Mouse (Mus musculus) MEL (cell line): ENCODE results near the gene Tanc1. TPM values are rescaled to one million over a fixed set of nuclear protein-coding genes. Genes with fewer than 3 reads are reported as not detected.

Experiments used
- DNase-seq: peaks from one replicate; pipeline ENCODE4 v3.0.0; 2011; ENCODE audit warnings: low read depth, low spot score
- H3K27ac ChIP-seq: 2 replicates; pipeline ENCODE4 v1.5.1; 2012; ENCODE audit warnings: low read depth, mild to moderate bottlenecking, control low read depth, low read length, moderate library complexity; ENCODE audit not compliant: control insufficient read depth
- H3K27me3 ChIP-seq, 2 experiments: fragments of 150-350 bp in 1 of 2; sonication (generic) in 1 of 2; 2 replicates each; pipeline ENCODE4 v1.6.1; 2012; ENCODE audit warnings: low read length in 2 of 2, mild to moderate bottlenecking in 2 of 2, improper control_type of control experiment in 1 of 2, moderate library complexity in 1 of 2; ENCODE audit not compliant: insufficient read depth in 2 of 2, control insufficient read depth in 1 of 2
- H3K36me3 ChIP-seq, 2 experiments: 2 replicates each; pipeline ENCODE4 v1.6.1; 2012 to 2014; ENCODE audit warnings: low read length in 2 of 2, improper control_type of control experiment in 1 of 2, inconsistent platforms in 1 of 2, mild to moderate bottlenecking in 1 of 2; ENCODE audit not compliant: insufficient read depth in 2 of 2, control insufficient read depth in 1 of 2
- H3K4me1 ChIP-seq, 2 experiments: fragments of 150-350 bp in 1 of 2; sonication (generic) in 1 of 2; 2 replicates each; pipeline ENCODE4 v1.6.1; 2012; ENCODE audit warnings: low read length in 2 of 2, improper control_type of control experiment in 1 of 2, mild to moderate bottlenecking in 1 of 2; ENCODE audit not compliant: insufficient read depth in 2 of 2, control insufficient read depth in 1 of 2
- H3K4me3 ChIP-seq, 2 experiments: fragments of 150-350 bp in 1 of 2; sonication (generic) in 1 of 2; 2 replicates each; pipeline ENCODE4 v1.5.1; 2012; ENCODE audit warnings: low read depth in 2 of 2, low read length in 2 of 2, mild to moderate bottlenecking in 2 of 2, moderate library complexity in 2 of 2, control low read depth in 1 of 2, improper control_type of control experiment in 1 of 2; ENCODE audit not compliant: control insufficient read depth in 1 of 2, insufficient read depth in 1 of 2
- H3K79me2 ChIP-seq: 2 replicates; pipeline ENCODE4 v1.6.1; 2012; ENCODE audit warnings: mild to moderate bottlenecking, low read length, moderate library complexity; ENCODE audit not compliant: control insufficient read depth, poor library complexity, insufficient read depth
- H3K9ac ChIP-seq: 2 replicates; pipeline ENCODE4 v1.6.1; 2012; ENCODE audit warnings: low read depth, mild to moderate bottlenecking, control low read depth, low read length, moderate library complexity; ENCODE audit not compliant: control insufficient read depth, poor library complexity, severe bottlenecking
- H3K9me3 ChIP-seq: fragments of 150-350 bp; sonication (generic); replicated peaks from 2 replicates; pipeline ENCODE4 v1.6.1; 2012; ENCODE audit warnings: mild to moderate bottlenecking, low read length, improper control_type of control experiment, moderate library complexity; ENCODE audit not compliant: insufficient read depth
- CHD1 ChIP-seq: IDR thresholded peaks from 2 replicates; pipeline ENCODE4 v1.6.1; 2012; ENCODE audit warnings: low read depth, mild to moderate bottlenecking, inconsistent platforms, low read length, improper control_type of control experiment
- CHD2 ChIP-seq: IDR thresholded peaks from 2 replicates; pipeline ENCODE4 v1.6.1; 2011; ENCODE audit warnings: low read length, improper control_type of control experiment
- E2F4 ChIP-seq: IDR thresholded peaks from 2 replicates; pipeline ENCODE4 v1.6.1; 2011; ENCODE audit warnings: low read depth, low read length, improper control_type of control experiment, borderline replicate concordance
- ELF1 ChIP-seq: IDR thresholded peaks from 2 replicates; pipeline ENCODE4 v1.6.1; 2014; ENCODE audit warnings: low read depth, mild to moderate bottlenecking, inconsistent platforms, low read length, improper control_type of control experiment, moderate library complexity
- ETS1 ChIP-seq: IDR thresholded peaks from 2 replicates; pipeline ENCODE4 v1.6.1; 2012; ENCODE audit warnings: low read depth, mild to moderate bottlenecking, inconsistent platforms, low read length, improper control_type of control experiment, moderate library complexity
- GABPA ChIP-seq: IDR thresholded peaks from 2 replicates; pipeline ENCODE4 v1.6.1; 2012; ENCODE audit warnings: low read depth, mild to moderate bottlenecking, inconsistent platforms, low read length, improper control_type of control experiment, moderate library complexity
- GATA1 ChIP-seq: IDR thresholded peaks from 2 replicates; pipeline ENCODE4 v1.6.1; 2011; ENCODE audit warnings: low read depth, low read length, improper control_type of control experiment
- MAFK ChIP-seq: IDR thresholded peaks from 2 replicates; pipeline ENCODE4 v1.6.1; 2011; ENCODE audit warnings: low read depth, mild to moderate bottlenecking, low read length, improper control_type of control experiment, borderline replicate concordance
- MAZ ChIP-seq: IDR thresholded peaks from 2 replicates; pipeline ENCODE4 v1.6.1; 2012; ENCODE audit warnings: low read depth, mild to moderate bottlenecking, inconsistent platforms, low read length, improper control_type of control experiment
- MEF2A ChIP-seq: IDR thresholded peaks from 2 replicates; pipeline ENCODE4 v1.6.1; 2014; ENCODE audit warnings: low read depth, mild to moderate bottlenecking, inconsistent platforms, low read length, improper control_type of control experiment; ENCODE audit not compliant: poor library complexity, insufficient replicate concordance, severe bottlenecking; ENCODE audit errors: extremely low read depth
- NRF1 ChIP-seq: IDR thresholded peaks from 2 replicates; pipeline ENCODE4 v1.6.1; 2014; ENCODE audit warnings: low read depth, mild to moderate bottlenecking, inconsistent platforms, low read length, improper control_type of control experiment, moderate library complexity; ENCODE audit not compliant: poor library complexity, insufficient read depth, severe bottlenecking
- POLR2AphosphoS5 ChIP-seq: IDR thresholded peaks from 2 replicates; pipeline ENCODE4 v1.6.1; 2012; ENCODE audit warnings: low read depth, borderline replicate concordance, mild to moderate bottlenecking, inconsistent platforms, low read length, moderate library complexity, mixed read lengths
- SIN3A ChIP-seq: IDR thresholded peaks from 2 replicates; pipeline ENCODE4 v1.6.1; 2012; ENCODE audit warnings: low read length, improper control_type of control experiment, inconsistent platforms
- SMC3 ChIP-seq: IDR thresholded peaks from 2 replicates; pipeline ENCODE4 v1.6.1; 2011; ENCODE audit warnings: low read depth, low read length, improper control_type of control experiment
- USF1 ChIP-seq: IDR thresholded peaks from 2 replicates; pipeline ENCODE4 v1.6.1; 2014; ENCODE audit warnings: low read depth, mild to moderate bottlenecking, inconsistent platforms, low read length, improper control_type of control experiment, moderate library complexity
- USF2 ChIP-seq, 2 experiments: IDR thresholded peaks; 2 replicates each; pipeline ENCODE4 v1.6.1; 2011 to 2012; ENCODE audit warnings: improper control_type of control experiment in 2 of 2, low read length in 2 of 2, borderline replicate concordance in 1 of 2, inconsistent platforms in 1 of 2, low read depth in 1 of 2, mild to moderate bottlenecking in 1 of 2; ENCODE audit not compliant: insufficient read depth in 1 of 2
- ZKSCAN1 ChIP-seq: IDR thresholded peaks from 2 replicates; pipeline ENCODE4 v1.6.1; 2012; ENCODE audit warnings: low read depth, mild to moderate bottlenecking, inconsistent platforms, low read length, improper control_type of control experiment, moderate library complexity
- ZMIZ1 ChIP-seq: IDR thresholded peaks from 2 replicates; pipeline ENCODE4 v1.6.1; 2012; ENCODE audit warnings: low read depth, mild to moderate bottlenecking, inconsistent platforms, low read length, improper control_type of control experiment, moderate library complexity
- ZNF384 ChIP-seq: IDR thresholded peaks from 2 replicates; pipeline ENCODE4 v1.6.1; 2012; ENCODE audit warnings: low read depth, mild to moderate bottlenecking, inconsistent platforms, low read length, improper control_type of control experiment
- polyA plus RNA-seq, 2 experiments: library from polyadenylated mRNA; stranded (reverse) in 1 of 2; unstranded in 1 of 2; fragments of >175 nt in 1 of 2; fragments of >200 nt in 1 of 2; gene quantifications; 2 replicates each; pipeline versions ENCODE4 v1.2.1 to v1.2.4; 2012; ENCODE audit warnings: low replicate concordance in 2 of 2, low read depth in 1 of 2; ENCODE audit not compliant: insufficient read length in 2 of 2, insufficient read depth in 1 of 2, missing spikeins in 1 of 2
- total RNA-seq: library from RNA; depleted of rRNA; stranded (reverse); fragments of 300-350 nt; gene quantifications from 2 replicates; pipeline ENCODE4 v1.2.3, GENCODE M21; 2012

Gene Tanc1
- total and polyA plus RNA-seq, 3 experiments, result 0.54 to 0.78 TPM; not detected in 1

GRCm38 (mm10) chr2:59799572-59799971, 187.7 kb downstream of the Tanc1 start:
- H3K36me3 ChIP-seq, result no peaks in the 10 kb centered on the region
- TF ChIP-seq SMC3 (no peak), MEF2A (no peak), MAFK (no peak)

DNA sequence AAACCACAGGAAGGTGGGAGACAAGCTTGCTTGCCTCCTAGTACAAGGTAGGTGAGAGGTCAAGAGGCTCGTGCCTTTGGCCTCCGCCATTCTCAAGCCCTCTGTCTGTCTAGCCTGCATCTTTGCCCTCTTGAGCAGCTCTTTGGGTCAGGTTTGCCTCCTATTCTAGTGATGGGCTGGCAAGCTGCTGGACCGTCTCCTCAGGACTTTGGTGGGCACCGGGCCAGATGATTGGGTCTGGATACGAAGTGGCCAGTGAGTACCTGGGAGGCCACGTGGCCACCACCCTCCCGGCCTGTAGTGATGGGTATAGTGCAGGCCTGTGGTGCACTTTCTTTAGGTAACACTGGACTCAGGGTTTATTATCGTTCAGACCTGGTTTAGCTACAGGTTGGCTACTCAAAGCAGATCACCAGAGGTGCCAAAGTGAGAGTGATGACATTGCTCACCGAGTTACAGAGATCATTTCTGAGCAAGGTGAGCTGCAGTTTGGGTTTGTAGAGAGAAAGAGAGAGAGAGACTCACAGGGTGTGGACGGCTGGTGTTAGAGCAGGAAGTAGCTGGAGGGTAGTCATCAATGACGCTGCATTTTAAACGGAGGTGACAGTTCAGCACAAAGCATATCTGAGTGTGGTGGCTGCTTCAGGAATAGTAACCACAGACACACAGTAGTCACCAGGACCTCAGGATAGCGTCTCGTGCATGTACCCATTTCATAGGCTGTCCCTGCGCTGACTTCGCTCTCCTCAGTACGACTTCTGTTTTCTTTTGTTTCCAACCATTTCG, 188.8 kb downstream of the Tanc1 start:
- Histone ChIP-seq H3K9me3 (no peaks in the 10 kb centered on the region), H3K4me3 (no peak overlapping the region), H3K9ac (no peak overlapping the region), H3K4me1 (no peaks in the 10 kb centered on the region; a peak in 1 of 4 replicates), H3K79me2 (no peaks in the 10 kb centered on the region), H3K27ac (no peak overlapping the region), H3K36me3 (no peaks in the 10 kb centered on the region), H3K27me3 (no peaks in the 10 kb centered on the region)
- TF ChIP-seq SIN3A, result no peak
- TF ChIP-seq ETS1, result no peak
- no peak for TF ChIP-seq POLR2AphosphoS5
- TF ChIP-seq ELF1, result no peak
- no peak for TF ChIP-seq ZNF384
- TF ChIP-seq ZMIZ1, result no peak
- no peak for TF ChIP-seq ZKSCAN1
- no peak for TF ChIP-seq MAZ
- no peak for TF ChIP-seq GABPA
- no peak for TF ChIP-seq GATA1
- no peak for TF ChIP-seq USF2 (IDR thresholded peaks at IDR 0.05; ENCODE audit: borderline replicate concordance in 1 of 2, insufficient read depth in 1 of 2, low read depth in 1 of 2, low read length in 2 of 2)
- no peak for TF ChIP-seq CHD2
- no peak for TF ChIP-seq CHD1
- TF ChIP-seq NRF1, result no peak
- TF ChIP-seq E2F4, result no peak
- no peak for TF ChIP-seq USF1
- no peak for TF ChIP-seq MAFK
- peak; percentile 30 for DNase-seq

More at GRCm38 (mm10) chr2:59799572-59799971, 187.7 kb downstream of the Tanc1 start:
- Histone ChIP-seq H3K4me3 (no peak overlapping the region), H3K27ac (no peak overlapping the region), H3K9me3 (no peaks in the 10 kb centered on the region), H3K4me1 (no peaks in the 10 kb centered on the region; a peak in 1 of 4 replicates), H3K27me3 (no peaks in the 10 kb centered on the region), H3K79me2 (no peaks in the 10 kb centered on the region), H3K9ac (no peak overlapping the region)
- DNase-seq, result no peak
